In the genomic region with DNA sequence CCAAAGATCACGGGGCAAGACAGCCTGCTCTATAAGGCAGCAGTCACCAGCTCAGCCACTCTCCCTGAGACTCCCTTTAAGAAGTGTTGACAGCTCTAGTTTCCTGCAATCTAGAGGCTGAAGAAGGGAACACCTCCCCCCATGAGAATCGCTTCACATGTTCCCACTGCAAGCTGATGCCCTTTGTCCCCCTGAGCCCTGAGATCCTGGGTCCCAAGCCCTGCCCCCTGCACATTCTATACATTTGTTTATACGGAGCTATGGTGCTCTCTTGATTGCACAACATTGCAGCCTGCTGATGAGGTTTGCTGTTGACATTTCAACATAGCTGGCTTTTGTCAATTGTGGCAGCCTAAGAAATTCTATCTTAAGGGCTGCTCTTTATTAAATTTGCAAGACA, we compare ENCODE assay signal across 12 mouse cellular contexts.
DNase-seq lines count a peak whose midpoint lies in the region; ATAC-seq and TF ChIP-seq lines count a peak whose summit lies in the region.
"Had no signal": no experiment of that assay in that cellular context is flagged by ENCODE, and none has a peak within 500 bp of the region (broad histone marks: within the 10 kb centered on the region; RNA-seq: fewer than 3 reads in every experiment).

No protein-coding gene starts in this region.

- H3K4me1 ChIP-seq in forebrain, embryonic 10.5 days = peaks cover 41% of the 10 kb centered on the region
- H3K4me1 ChIP-seq in forebrain, postnatal 0 days (ENCODE audit: insufficient read depth) = no peaks in the 10 kb centered on the region
- H3K4me1 ChIP-seq in lung, embryonic 15.5 days = peaks cover 18% of the 10 kb centered on the region
- peaks cover 13% of the 10 kb centered on the region for H3K4me1 ChIP-seq in hindbrain, postnatal 0 days (ENCODE audit: insufficient read depth, low read length)

- peak overlapping the region; percentile 69 for H3K27ac ChIP-seq in forebrain, embryonic 10.5 days
- no peak overlapping the region for H3K27ac ChIP-seq in forebrain, postnatal 0 days (ENCODE audit: low read depth, low read length)
- peak overlapping the region; percentile 22 for H3K27ac ChIP-seq in lung, embryonic 15.5 days
- H3K27ac ChIP-seq in hindbrain, postnatal 0 days = peak overlapping the region; percentile 15; the same call in 1 of the 2 replicates
- H3K27ac ChIP-seq: forebrain, embryonic 15.5 days had no signal

- no peak for ATAC-seq in forebrain, postnatal 0 days
- peak; percentile 75; the same call in 1 of the 2 replicates for ATAC-seq in lung, embryonic 15.5 days (ENCODE audit: borderline replicate concordance, extremely low read depth, low FRiP score, low TSS enrichment)
- no peak for ATAC-seq in hindbrain, postnatal 0 days
- peak; percentile 86 for ATAC-seq in megakaryocyte progenitor cell, adult 5-6 weeks (replicated peaks; ENCODE audit: poor library complexity)
- ATAC-seq: forebrain, embryonic 15.5 days had no signal

- no peaks in the 10 kb centered on the region for H3K36me3 ChIP-seq in forebrain, embryonic 10.5 days (replicated peaks)
- no peaks in the 10 kb centered on the region for H3K36me3 ChIP-seq in forebrain, postnatal 0 days (ENCODE audit: insufficient read depth)
- H3K36me3 ChIP-seq in lung, embryonic 15.5 days = no peaks in the 10 kb centered on the region
- H3K36me3 ChIP-seq in hindbrain, postnatal 0 days (ENCODE audit: insufficient read depth, low read length) = no peaks in the 10 kb centered on the region
- H3K36me3 ChIP-seq: forebrain, embryonic 15.5 days had no signal

- no peaks in the 10 kb centered on the region for H3K9me3 ChIP-seq in forebrain, embryonic 10.5 days
- no peaks in the 10 kb centered on the region for H3K9me3 ChIP-seq in forebrain, postnatal 0 days (ENCODE audit: low read length)
- no peaks in the 10 kb centered on the region for H3K9me3 ChIP-seq in lung, embryonic 15.5 days
- no peaks in the 10 kb centered on the region for H3K9me3 ChIP-seq in hindbrain, postnatal 0 days (ENCODE audit: low read length)
- H3K9me3 ChIP-seq: forebrain, embryonic 15.5 days had no signal

- no peaks in the 10 kb centered on the region for H3K27me3 ChIP-seq in forebrain, embryonic 10.5 days (ENCODE audit: poor library complexity, severe bottlenecking)
- H3K27me3 ChIP-seq in forebrain, postnatal 0 days (ENCODE audit: insufficient read depth, low read length) = no peaks in the 10 kb centered on the region
- H3K27me3 ChIP-seq in lung, embryonic 15.5 days = no peaks in the 10 kb centered on the region
- no peaks in the 10 kb centered on the region for H3K27me3 ChIP-seq in hindbrain, postnatal 0 days (ENCODE audit: insufficient read depth, low read length)
- H3K27me3 ChIP-seq: forebrain, embryonic 15.5 days had no signal

- TF ChIP-seq CTCF in forebrain, postnatal 0 days (IDR thresholded peaks at IDR 0.05; ENCODE audit: low read depth) = no peak
- no peak for TF ChIP-seq CTCF in hindbrain, postnatal 0 days (IDR thresholded peaks at IDR 0.05; ENCODE audit: low read depth)

- no peak overlapping the region; the same call in 1 of the 2 replicates for H3K4me3 ChIP-seq in forebrain, embryonic 10.5 days
- no peak overlapping the region for H3K4me3 ChIP-seq in forebrain, postnatal 0 days (ENCODE audit: low read depth, low read length)
- H3K4me3 ChIP-seq in lung, embryonic 15.5 days = no peak overlapping the region
- H3K4me3 ChIP-seq in hindbrain, postnatal 0 days (ENCODE audit: low read length) = no peak overlapping the region
- H3K4me3 ChIP-seq: forebrain, embryonic 15.5 days had no signal

- H3K9ac ChIP-seq in forebrain, postnatal 0 days = no peak overlapping the region
- no peak overlapping the region for H3K9ac ChIP-seq in lung, embryonic 15.5 days
- no peak overlapping the region for H3K9ac ChIP-seq in hindbrain, postnatal 0 days (replicated peaks; ENCODE audit: low read length)
- H3K9ac ChIP-seq: forebrain, embryonic 15.5 days had no signal

- no peak for DNase-seq in forebrain, embryonic 10.5 days (ENCODE audit: extremely low spot score, low spot score)
- DNase-seq in forebrain, postnatal 0 days = no peak
- DNase-seq in lung, postnatal 10 days = no peak
- DNase-seq in hindbrain, postnatal 0 days (ENCODE audit: low spot score) = no peak
- no peak for DNase-seq in gastrocnemius, postnatal 25 days
- no peak for DNase-seq in gastrocnemius, adult 8-10 months (ENCODE audit: low spot score in 2 of 2)
- DNase-seq: adrenal gland, postnatal 10 days; cerebellum, adult 2 months; heart, postnatal 36 days had no signal

- H3K4me2 ChIP-seq in forebrain, postnatal 0 days (ENCODE audit: low read depth) = no peak overlapping the region
- no peak overlapping the region for H3K4me2 ChIP-seq in lung, embryonic 15.5 days
- H3K4me2 ChIP-seq in hindbrain, postnatal 0 days (ENCODE audit: low read depth, low read length) = no peak overlapping the region
- H3K4me2 ChIP-seq: forebrain, embryonic 15.5 days had no signal

- WGBS in forebrain, embryonic 10.5 days = 23% methylated on average over 3 of the region's 3 CpGs
- WGBS in forebrain, postnatal 0 days = 38% methylated on average over 3 of the region's 3 CpGs
- WGBS in lung, embryonic 15.5 days = 14% methylated on average over 3 of the region's 3 CpGs
- WGBS in hindbrain, postnatal 0 days = 26% methylated on average over 3 of the region's 3 CpGs

Comparison
In these comparisons a context has a peak if more than half of its experiments do, and no peak if none do; other contexts are left out.
1. ATAC-seq: peak in lung, embryonic 15.5 days (single experiment) and megakaryocyte progenitor cell, adult 5-6 weeks (single experiment); none in forebrain, postnatal 0 days (single experiment) and hindbrain, postnatal 0 days (single experiment).